Mouse (Mus musculus): Measurements from ENCODE around the gene Ipo13.
A peak's percentile ranks its signal among the peaks of the same experiment; 100 is the strongest.

Gene Ipo13

GRCm38 (mm10) chr4:117914031-117914430 lies 768 bp downstream of the Ipo13 start:
- no peak for DNase-seq (ENCODE audit: low spot score)

- no peak for DNase-seq (ENCODE audit: low spot score)
Observed at GRCm38 (mm10) chr4:117913421-117913820, 1.4 kb downstream of the Ipo13 start.

- no peak for DNase-seq (ENCODE audit: low spot score)
Observed at GRCm38 (mm10) chr4:117912685-117913273, 2.0 kb downstream of the Ipo13 start.

- DNase-seq (ENCODE audit: low spot score), result no peak
Observed at GRCm38 (mm10) chr4:117912131-117912561, 2.7 kb downstream of the Ipo13 start.

GRCm38 (mm10) chr4:117908834-117909453 lies 5.9 kb downstream of the Ipo13 start:
- DNase-seq (ENCODE audit: low spot score), result no peak

GRCm38 (mm10) chr4:117906196-117906595 lies 8.6 kb downstream of the Ipo13 start:
- DNase-seq (ENCODE audit: low spot score), result no peak

GRCm38 (mm10) chr4:117904761-117905160 lies 10.0 kb downstream of the Ipo13 start:
- DNase-seq (ENCODE audit: low spot score), result no peak

GRCm38 (mm10) chr4:117904094-117904493 lies 10.7 kb downstream of the Ipo13 start:
- no peak for DNase-seq (ENCODE audit: low spot score)

- no peak for DNase-seq (ENCODE audit: low spot score)
Observed at GRCm38 (mm10) chr4:117898111-117898510, 16.7 kb downstream of the Ipo13 start.

GRCm38 (mm10) chr4:117896031-117896430 lies 18.8 kb downstream of the Ipo13 start:
- no peak for DNase-seq (ENCODE audit: low spot score)

- no peak for DNase-seq (ENCODE audit: low spot score)
Observed at GRCm38 (mm10) chr4:117895339-117895738, 19.5 kb downstream of the Ipo13 start.

- DNase-seq (ENCODE audit: low spot score), result no peak
Observed at GRCm38 (mm10) chr4:117894601-117895000, 20.2 kb downstream of the Ipo13 start.

- DNase-seq (ENCODE audit: low spot score), result no peak
Observed at GRCm38 (mm10) chr4:117893376-117893775, 21.4 kb downstream of the Ipo13 start.

- DNase-seq (ENCODE audit: low spot score), result peak; percentile 72
Observed at GRCm38 (mm10) chr4:117891738-117892161, 23.0 kb downstream of the Ipo13 start, which contains the start of gene Dph2. Gene Dph2 (minus strand): TSS chr4:117892032.

GRCm38 (mm10) chr4:117890750-117891149 lies 24.0 kb downstream of the Ipo13 start:
- no peak for DNase-seq (ENCODE audit: low spot score)

- DNase-seq (ENCODE audit: low spot score), result no peak
Observed at GRCm38 (mm10) chr4:117890031-117890430, 24.8 kb downstream of the Ipo13 start.

GRCm38 (mm10) chr4:117889471-117889870 lies 25.3 kb downstream of the Ipo13 start:
- no peak for DNase-seq (ENCODE audit: low spot score)

- DNase-seq (ENCODE audit: low spot score), result no peak
Observed at GRCm38 (mm10) chr4:117887920-117888319, 26.9 kb downstream of the Ipo13 start.

GRCm38 (mm10) chr4:117887133-117887532 lies 27.7 kb downstream of the Ipo13 start, which contains the start of gene Atp6v0b:
Gene Atp6v0b (minus strand): TSS chr4:117887333.
- DNase-seq (ENCODE audit: low spot score), result peak; percentile 82

- no peak for DNase-seq (ENCODE audit: low spot score)
Observed at GRCm38 (mm10) chr4:117886644-117887043, 28.2 kb downstream of the Ipo13 start.

- no peak for DNase-seq (ENCODE audit: low spot score)
Observed at GRCm38 (mm10) chr4:117885994-117886393, 28.8 kb downstream of the Ipo13 start.

GRCm38 (mm10) chr4:117885093-117885492 lies 29.7 kb downstream of the Ipo13 start:
- DNase-seq (ENCODE audit: low spot score), result no peak

GRCm38 (mm10) chr4:117884146-117884545 lies 30.7 kb downstream of the Ipo13 start:
- no peak for DNase-seq (ENCODE audit: low spot score)

Measured in ovary, adult 18-20 months (tissue).